Comparison of ENCODE assay signal across 21 mouse cellular contexts in genomic region chr5:75612380-75612779, GRCm38 (mm10). TPM values are rescaled to one million over a fixed set of nuclear protein-coding genes. Genes with fewer than 3 reads are reported as not detected.
DNase-seq lines count a peak whose midpoint lies in the region; ATAC-seq lines count a peak whose summit lies in the region.
"Had no signal": no experiment of that assay in that cellular context is flagged by ENCODE, and none has a peak within 500 bp of the region (broad histone marks: within the 10 kb centered on the region; RNA-seq: fewer than 3 reads in every experiment).

No protein-coding gene starts in this region.

- ATAC-seq in midbrain, embryonic 12.5 days (ENCODE audit: low FRiP score, low read depth): peak; percentile 58; the same call in 1 of the 2 replicates
- ATAC-seq in forebrain, embryonic 15.5 days (replicated peaks): peak; percentile 59; the same call in 1 of the 2 replicates
- ATAC-seq in hindbrain, embryonic 12.5 days (ENCODE audit: low FRiP score): peak; percentile 84
- ATAC-seq: liver, postnatal 0 days had no signal

- 84% methylated on average over 1 of the region's 1 CpGs for WGBS in heart, embryonic 10.5 days
- WGBS in midbrain, embryonic 12.5 days: 51% methylated on average over 1 of the region's 1 CpGs
- 85% methylated on average over 1 of the region's 1 CpGs for WGBS in midbrain, embryonic 10.5 days
- WGBS in forebrain, embryonic 15.5 days: 18% methylated on average over 1 of the region's 1 CpGs
- WGBS in hindbrain, embryonic 12.5 days: 28% methylated on average over 1 of the region's 1 CpGs

- peaks cover 4% of the 10 kb centered on the region; the same call in 1 of the 2 replicates for H3K36me3 ChIP-seq in heart, embryonic 10.5 days
- no peaks in the 10 kb centered on the region for H3K36me3 ChIP-seq in midbrain, embryonic 12.5 days
- peaks cover 16% of the 10 kb centered on the region; the same call in 1 of the 2 replicates for H3K36me3 ChIP-seq in midbrain, embryonic 10.5 days
- H3K36me3 ChIP-seq in forebrain, embryonic 15.5 days: no peaks in the 10 kb centered on the region
- H3K36me3 ChIP-seq in hindbrain, embryonic 12.5 days: no peaks in the 10 kb centered on the region
- H3K36me3 ChIP-seq: embryonic facial prominence, embryonic 15.5 days; heart, embryonic 12.5 days; limb, embryonic 15.5 days had no signal

- H3K4me1 ChIP-seq in heart, embryonic 10.5 days: peaks cover 10% of the 10 kb centered on the region
- H3K4me1 ChIP-seq in midbrain, embryonic 12.5 days: 0 out of 2 replicates have a peak, but pooled peaks cover 3% of the 10 kb centered on the region
- H3K4me1 ChIP-seq in midbrain, embryonic 10.5 days: 0 out of 2 replicates have a peak, but pooled peaks cover 3% of the 10 kb centered on the region
- peaks cover 14% of the 10 kb centered on the region for H3K4me1 ChIP-seq in forebrain, embryonic 15.5 days
- H3K4me1 ChIP-seq in hindbrain, embryonic 12.5 days: peaks cover 22% of the 10 kb centered on the region
- H3K4me1 ChIP-seq: limb, embryonic 15.5 days had no signal

- no peaks in the 10 kb centered on the region for H3K27me3 ChIP-seq in heart, embryonic 10.5 days (ENCODE audit: insufficient read depth, poor library complexity, severe bottlenecking)
- no peaks in the 10 kb centered on the region for H3K27me3 ChIP-seq in midbrain, embryonic 12.5 days
- H3K27me3 ChIP-seq in midbrain, embryonic 10.5 days (ENCODE audit: low read depth, poor library complexity, severe bottlenecking): no peaks in the 10 kb centered on the region
- no peaks in the 10 kb centered on the region for H3K27me3 ChIP-seq in forebrain, embryonic 15.5 days
- H3K27me3 ChIP-seq in hindbrain, embryonic 12.5 days: no peaks in the 10 kb centered on the region
- H3K27me3 ChIP-seq: embryonic facial prominence, embryonic 15.5 days; heart, embryonic 12.5 days; limb, embryonic 15.5 days had no signal

- H3K9ac ChIP-seq in midbrain, embryonic 12.5 days (replicated peaks): no peak overlapping the region
- no peak overlapping the region for H3K9ac ChIP-seq in forebrain, embryonic 15.5 days (replicated peaks)
- no peak overlapping the region for H3K9ac ChIP-seq in hindbrain, embryonic 12.5 days
- H3K9ac ChIP-seq: embryonic facial prominence, embryonic 15.5 days; heart, embryonic 12.5 days; limb, embryonic 15.5 days; liver, postnatal 0 days had no signal

- H3K27ac ChIP-seq in heart, embryonic 10.5 days: no peak overlapping the region
- H3K27ac ChIP-seq in midbrain, embryonic 12.5 days (replicated peaks): no peak overlapping the region
- no peak overlapping the region for H3K27ac ChIP-seq in midbrain, embryonic 10.5 days (replicated peaks)
- H3K27ac ChIP-seq in forebrain, embryonic 15.5 days (replicated peaks): peak overlapping the region; percentile 50
- peak overlapping the region; percentile 48; the same call in 1 of the 2 replicates for H3K27ac ChIP-seq in hindbrain, embryonic 12.5 days
- H3K27ac ChIP-seq: embryonic facial prominence, embryonic 15.5 days; limb, embryonic 15.5 days had no signal

- peak; percentile 23 for DNase-seq in heart, adult 11 months
- no peak for DNase-seq in heart, embryonic 10.5 days (ENCODE audit: low spot score)
- DNase-seq in midbrain, embryonic 10.5 days (ENCODE audit: low spot score): no peak
- no peak for DNase-seq in kidney, adult 9 months
- DNase-seq in Muller cell, postnatal 12 days (ENCODE audit: inconsistent ontology term): no peak
- DNase-seq: adrenal gland, adult 2 months; cerebellum, adult 9-10 months; gastrocnemius, postnatal 36 days; heart, postnatal 14 days; kidney, adult 18-20 months; kidney, postnatal 14 days; liver, postnatal 0 days; lung, postnatal 10 days; right cerebral cortex, postnatal 25 days; thymus, adult 2 months had no signal

- no peak overlapping the region for H3K4me2 ChIP-seq in midbrain, embryonic 12.5 days (replicated peaks)
- no peak overlapping the region for H3K4me2 ChIP-seq in forebrain, embryonic 15.5 days (replicated peaks)
- H3K4me2 ChIP-seq in hindbrain, embryonic 12.5 days (replicated peaks): no peak overlapping the region
- H3K4me2 ChIP-seq: embryonic facial prominence, embryonic 15.5 days; heart, embryonic 12.5 days; limb, embryonic 15.5 days had no signal

- no peaks in the 10 kb centered on the region for H3K9me3 ChIP-seq in heart, embryonic 10.5 days
- H3K9me3 ChIP-seq in midbrain, embryonic 12.5 days: no peaks in the 10 kb centered on the region
- H3K9me3 ChIP-seq in midbrain, embryonic 10.5 days (replicated peaks): no peaks in the 10 kb centered on the region
- H3K9me3 ChIP-seq in forebrain, embryonic 15.5 days: no peaks in the 10 kb centered on the region
- H3K9me3 ChIP-seq in hindbrain, embryonic 12.5 days (replicated peaks): no peaks in the 10 kb centered on the region
- H3K9me3 ChIP-seq: embryonic facial prominence, embryonic 15.5 days; heart, embryonic 12.5 days; limb, embryonic 15.5 days had no signal

- H3K4me3 ChIP-seq in heart, embryonic 10.5 days: no peak overlapping the region
- no peak overlapping the region for H3K4me3 ChIP-seq in midbrain, embryonic 12.5 days
- no peak overlapping the region for H3K4me3 ChIP-seq in midbrain, embryonic 10.5 days
- no peak overlapping the region for H3K4me3 ChIP-seq in forebrain, embryonic 15.5 days
- no peak overlapping the region for H3K4me3 ChIP-seq in hindbrain, embryonic 12.5 days
- H3K4me3 ChIP-seq: embryonic facial prominence, embryonic 15.5 days; heart, embryonic 12.5 days; limb, embryonic 15.5 days had no signal

RNA-seq across cellular contexts. Expression of gene Kit, which starts 37.7 kb away (rescaled TPM):
- 11.6 and 12.2 TPM in 2 replicates for polyA plus RNA-seq in heart, embryonic 10.5 days (2016; fragmentation: Nextera tagmentation; extraction: Ambion mirVana)
- polyA plus RNA-seq in midbrain, embryonic 12.5 days (2016; fragmentation: Nextera tagmentation; extraction: Ambion mirVana): 19.7 and 23.0 TPM in 2 replicates
- polyA plus RNA-seq in midbrain, embryonic 10.5 days (2016; fragmentation: Nextera tagmentation; extraction: Ambion mirVana): 21.0 and 23.8 TPM in 2 replicates
- 31.8 and 35.4 TPM in 2 replicates for polyA plus RNA-seq in forebrain, embryonic 15.5 days (2015; fragmentation: Nextera tagmentation; extraction: Ambion mirVana)
- 41.6 and 46.1 TPM in 2 replicates for polyA plus RNA-seq in hindbrain, embryonic 12.5 days (2016; fragmentation: Nextera tagmentation; extraction: Ambion mirVana)

Comparison
In these comparisons a context has a peak if more than half of its experiments do, and no peak if none do; other contexts are left out.
1. H3K27ac ChIP-seq: peak in forebrain, embryonic 15.5 days (single experiment) and hindbrain, embryonic 12.5 days (single experiment); none in heart, embryonic 10.5 days (single experiment), midbrain, embryonic 12.5 days (single experiment) and midbrain, embryonic 10.5 days (single experiment).
2. Peak in every context shown above with its lines, with median percentiles within 50 percentile points of each other: ATAC-seq.